Mouse (Mus musculus) adrenal gland, adult 8-10 months (tissue): Measurements from ENCODE around the gene Mrpl9. TPM values are rescaled to one million over a fixed set of nuclear protein-coding genes. Genes with fewer than 3 reads are reported as not detected.

ENCODE experiments used
- DNase-seq: peaks from one replicate; pipeline ENCODE4 v3.0.0; 2022
- total RNA-seq, 4 experiments: library from RNA; stranded (reverse); gene quantifications; 2 replicates each; pipeline ENCODE4 v1.2.4; 2022

Mrpl9 gene
- total RNA-seq: 10 to 100 TPM; 69.1 to 73.5 (median 71.4) TPM

DNA sequence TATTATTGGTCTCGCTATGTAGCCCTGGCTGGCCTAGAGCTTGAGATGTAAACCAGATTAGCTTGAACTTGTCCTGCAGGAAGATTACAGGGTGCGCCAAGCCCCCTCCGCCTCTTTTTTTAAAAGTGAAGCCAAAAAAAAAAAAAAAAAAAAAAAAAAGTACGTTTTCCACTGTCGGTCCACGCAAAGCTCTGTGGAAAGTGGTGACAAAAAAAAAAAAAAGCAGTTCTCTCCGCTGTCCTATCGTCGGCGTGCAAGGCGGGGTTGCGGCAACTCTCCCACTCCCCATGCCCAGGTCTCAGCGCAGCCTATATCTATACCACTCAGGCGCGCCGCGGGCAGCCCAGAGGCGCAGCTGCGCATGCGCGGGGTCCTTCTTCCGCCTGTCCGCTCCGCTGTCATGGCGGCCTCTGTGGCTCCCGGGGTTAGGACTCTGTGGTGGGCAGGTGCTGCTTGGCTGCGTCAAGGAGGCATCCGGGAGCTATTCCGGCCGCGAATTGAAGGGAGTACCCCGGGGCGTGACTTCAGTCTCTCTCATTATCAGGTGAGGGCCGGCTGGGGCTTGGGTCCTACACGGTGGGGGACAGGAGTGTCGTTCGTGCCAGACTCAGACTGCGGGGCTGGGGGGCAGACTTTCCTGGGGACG, at the start of gene Mrpl9:
Gene Mrpl9 (plus strand): TSS at position 368 of the 646 bp plus-strand sequence.
- peak; percentile 88 for DNase-seq

DNA sequence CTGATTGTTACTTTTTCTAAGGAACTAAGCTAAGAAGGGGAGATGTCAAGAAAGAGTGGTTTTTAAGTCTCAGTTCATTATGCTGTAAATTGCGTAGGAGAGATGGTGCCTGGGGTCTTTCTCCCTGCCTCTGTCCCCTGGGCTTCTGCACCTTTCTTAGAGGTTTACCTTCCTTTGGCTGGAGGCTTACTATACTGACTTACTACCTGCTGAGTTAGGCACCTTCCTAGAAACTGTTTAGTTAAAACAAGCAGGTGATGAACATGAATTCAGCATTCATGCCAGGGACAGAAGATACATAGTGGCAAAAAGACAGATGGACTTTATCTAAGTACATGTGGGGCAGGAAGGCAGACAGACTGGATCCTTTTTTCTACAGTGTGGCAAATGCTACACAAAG, 46.8 kb upstream of the Mrpl9 start:
- no peak for DNase-seq

DNA sequence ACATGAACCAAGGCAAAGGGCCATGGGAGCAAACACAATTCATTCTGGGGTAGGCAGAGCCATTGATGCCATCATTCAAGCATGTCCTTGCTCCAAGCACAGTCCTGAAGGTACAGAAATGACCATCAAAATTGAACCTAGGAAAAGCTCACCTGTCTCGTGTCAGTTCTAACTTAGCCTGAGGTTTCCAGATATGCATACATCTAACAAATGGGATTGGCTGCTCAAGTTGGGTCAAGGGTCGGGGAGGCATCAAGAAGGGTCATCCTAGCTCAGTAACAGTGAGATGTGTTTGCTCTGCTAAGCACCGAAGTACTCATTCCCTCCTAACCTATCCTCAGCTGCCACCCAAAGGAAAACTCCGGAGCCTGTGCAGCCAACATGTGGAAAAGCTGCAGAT, 46.3 kb upstream of the Mrpl9 start:
- DNase-seq: no peak

DNA sequence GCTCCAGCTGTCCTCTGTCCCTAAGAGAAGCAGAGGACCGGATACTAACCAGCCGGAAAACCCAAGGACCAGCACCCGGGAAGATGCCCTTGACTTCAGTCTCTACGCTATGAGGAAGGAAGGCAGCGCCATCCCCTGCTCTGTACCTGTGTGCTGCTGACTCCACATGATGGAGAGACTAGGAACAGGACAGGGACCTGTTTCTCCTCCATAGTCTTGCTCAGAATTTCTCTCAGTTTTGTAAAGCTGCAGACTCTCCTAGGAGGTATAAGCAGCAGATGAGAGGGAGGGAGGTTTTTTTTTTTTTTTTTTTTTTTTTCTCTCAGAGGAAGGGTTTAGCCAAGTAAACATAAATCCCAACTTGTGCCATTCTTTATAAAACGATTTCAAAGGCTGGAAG, 44.9 kb upstream of the Mrpl9 start, which contains the start of gene Lingo4:
Gene Lingo4 (plus strand): TSS at position 301 of the 400 bp plus-strand sequence.
- DNase-seq: no peak

DNA sequence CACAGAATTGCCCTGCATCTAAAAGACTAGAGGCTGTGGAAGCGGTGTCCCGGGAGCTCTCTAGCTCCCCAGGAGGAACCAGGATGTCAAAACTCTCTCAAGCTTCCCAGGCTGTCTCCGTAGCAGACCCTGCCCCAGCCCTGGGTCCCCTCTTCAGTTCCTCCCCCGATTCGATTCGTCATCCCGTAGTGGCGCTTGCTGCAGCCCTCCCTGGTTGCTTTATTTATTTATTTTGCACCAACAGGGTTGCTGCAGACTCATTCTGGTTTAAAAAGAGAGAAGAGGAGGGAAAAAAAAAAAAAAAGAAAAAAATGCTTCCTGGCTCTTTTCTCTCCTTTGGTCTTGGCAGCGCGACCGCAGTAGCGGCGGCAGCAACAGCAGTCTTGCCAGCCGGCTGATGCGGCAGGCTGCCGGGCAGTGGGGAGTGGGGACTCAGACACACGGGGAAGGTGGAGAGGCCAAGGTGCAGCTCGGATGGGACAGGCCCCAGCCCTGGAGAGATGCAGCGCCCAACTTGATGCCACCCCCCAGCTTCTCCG, 44.1 kb upstream of the Mrpl9 start:
- DNase-seq: no peak

DNA sequence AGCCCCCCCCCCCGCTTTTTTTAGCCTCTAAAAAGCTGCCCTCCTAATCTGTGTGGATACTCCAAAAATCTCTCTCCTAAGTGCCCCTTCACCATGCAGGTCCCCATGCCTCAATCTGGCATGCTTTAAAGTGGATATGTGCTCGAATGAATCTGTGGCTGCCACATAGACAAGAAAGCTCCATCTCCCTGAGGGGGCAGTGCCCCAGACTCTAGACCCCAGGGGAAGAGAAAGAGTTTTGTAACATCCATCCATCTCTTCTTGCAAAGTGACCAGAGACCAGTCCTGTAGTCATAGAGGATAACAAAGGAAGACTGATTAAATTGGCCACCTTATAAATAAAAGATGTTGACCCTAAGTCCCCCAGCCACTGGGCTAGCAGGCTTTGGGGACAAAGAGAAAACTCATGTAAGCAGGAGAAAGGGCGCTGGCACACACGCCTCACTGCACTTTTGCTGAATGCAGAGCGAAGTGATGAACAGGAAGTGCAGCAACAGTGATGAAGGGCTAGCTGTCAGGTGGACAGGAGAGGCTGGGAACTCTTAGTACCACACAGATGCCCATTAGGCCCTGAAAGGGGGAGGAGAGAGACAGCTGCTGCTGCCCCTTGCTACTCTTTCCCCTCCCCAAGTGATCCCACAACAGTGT, 43.3 kb upstream of the Mrpl9 start:
- DNase-seq: no peak

DNA sequence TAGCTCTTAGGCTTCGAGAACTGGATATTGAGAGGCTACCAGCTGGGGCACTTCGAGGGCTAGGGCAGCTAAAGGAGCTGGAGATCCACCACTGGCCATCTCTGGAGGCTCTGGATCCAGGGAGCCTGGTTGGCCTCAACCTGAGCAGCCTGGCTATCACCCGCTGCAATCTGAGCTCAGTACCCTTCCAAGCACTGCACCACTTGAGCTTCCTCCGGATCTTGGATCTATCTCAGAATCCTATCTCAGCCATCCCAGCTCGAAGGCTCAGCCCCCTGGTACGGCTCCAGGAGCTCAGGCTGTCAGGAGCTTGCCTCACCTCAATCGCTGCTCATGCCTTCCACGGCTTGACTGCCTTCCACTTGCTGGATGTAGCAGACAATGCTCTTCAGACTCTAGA, 40.7 kb upstream of the Mrpl9 start:
- DNase-seq: no peak

DNA sequence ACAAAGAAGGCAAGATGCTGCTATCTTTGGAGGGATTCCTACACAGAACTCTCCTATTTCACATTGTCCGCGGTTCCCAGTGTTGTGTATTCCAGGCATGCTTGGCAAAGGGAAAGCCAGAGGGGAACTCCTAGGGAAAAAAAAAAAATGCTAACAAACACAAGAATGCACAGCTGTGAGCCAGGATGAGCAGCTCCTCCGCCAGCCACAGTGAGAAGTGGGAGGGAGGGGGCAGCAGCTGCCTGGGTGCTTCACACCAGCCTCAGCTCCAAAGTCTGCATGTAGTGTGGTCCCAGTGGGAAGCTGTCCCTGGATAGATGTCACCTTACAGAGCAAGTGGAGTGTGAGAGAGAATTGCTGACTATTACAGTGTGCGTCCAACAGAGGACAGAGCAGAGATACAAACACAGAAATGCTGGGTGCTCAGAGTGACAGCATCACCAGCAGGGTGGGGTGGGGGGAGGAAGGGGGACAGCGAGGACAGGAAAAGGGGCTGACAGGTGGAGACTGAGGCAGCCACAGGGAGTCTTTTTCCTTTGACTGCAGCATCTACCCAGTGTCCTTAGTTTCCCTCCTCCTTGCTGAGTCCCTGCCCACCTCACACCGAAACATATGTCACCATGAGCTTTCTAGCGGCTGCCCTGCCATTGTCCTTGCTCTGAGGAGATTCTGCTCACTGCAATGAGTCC, 38.6 kb upstream of the Mrpl9 start:
- DNase-seq: no peak

DNA sequence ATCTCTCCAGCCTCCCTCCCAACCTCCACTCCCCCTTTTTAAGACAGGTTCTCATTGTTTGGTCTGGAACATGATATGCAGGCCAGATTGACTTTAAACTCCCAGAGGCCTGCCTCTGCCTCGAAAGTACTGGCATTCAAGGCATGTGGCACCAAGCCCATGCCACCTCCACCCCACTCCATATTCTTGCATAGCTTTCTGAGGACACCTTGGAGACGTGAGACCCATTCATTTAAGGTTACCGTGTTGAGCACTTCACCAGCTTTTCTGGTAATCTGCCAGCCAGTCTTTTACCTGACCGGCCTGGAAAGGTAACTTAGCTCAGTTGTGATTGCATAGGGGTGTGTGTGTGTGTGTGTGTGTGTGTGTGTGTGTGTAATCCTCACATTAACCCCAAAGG, 37.6 kb upstream of the Mrpl9 start:
- no peak for DNase-seq

DNA sequence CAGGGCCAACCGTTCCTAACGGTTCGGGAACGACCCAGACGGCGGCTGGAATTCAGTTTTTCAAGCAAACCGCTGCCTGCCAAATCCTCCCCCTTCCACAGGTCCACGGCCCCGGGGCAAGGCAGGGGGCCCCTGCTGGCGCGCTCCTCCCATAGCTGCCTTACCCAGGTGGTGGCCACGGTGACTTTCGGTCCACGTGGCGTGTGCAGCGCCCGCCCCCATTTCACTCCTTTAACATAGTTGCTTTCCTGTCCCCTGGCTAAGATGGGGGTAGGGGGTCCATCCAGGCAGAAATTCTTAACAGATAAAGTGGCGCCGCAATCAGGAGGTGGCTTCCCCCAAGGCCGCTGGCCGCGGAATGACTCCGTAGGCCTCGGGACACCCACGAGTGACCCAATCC, 30.6 kb upstream of the Mrpl9 start:
- DNase-seq: no peak

DNA sequence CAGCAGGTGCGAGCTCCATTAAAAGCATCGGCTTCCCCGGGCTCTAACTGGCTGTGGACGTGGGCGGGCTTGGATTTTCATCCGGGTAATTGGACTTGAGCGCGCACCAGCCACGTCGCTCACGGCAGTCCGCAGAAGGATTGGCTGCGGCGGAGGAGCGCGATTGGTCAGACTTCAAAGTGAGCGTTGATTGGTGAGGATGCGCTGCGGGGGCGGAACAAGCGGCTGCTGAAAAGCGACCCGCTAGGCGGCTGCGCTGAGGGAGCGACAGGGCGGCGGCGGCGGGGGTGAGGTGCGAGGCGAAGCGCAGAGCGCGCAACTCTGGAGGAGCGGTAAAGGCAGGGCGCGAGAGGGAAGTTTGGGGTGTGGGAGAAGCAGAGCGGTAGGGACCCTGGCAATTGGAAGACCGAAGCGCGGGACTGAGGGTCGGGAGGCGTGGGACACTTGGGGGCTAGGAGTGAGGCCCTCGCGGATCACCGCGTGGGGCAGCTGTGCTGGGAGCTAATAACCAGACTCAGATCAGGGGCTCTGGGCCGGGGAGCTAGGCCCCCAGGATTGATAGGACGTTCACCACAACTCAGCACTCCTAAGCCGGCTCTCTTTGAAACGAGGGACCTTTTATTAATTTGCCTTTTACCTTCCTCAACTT, 30.0 kb upstream of the Mrpl9 start, which contains the start of gene Tdrkh:
Gene Tdrkh (plus strand): TSS at position 243 of the 649 bp plus-strand sequence.
- peak; percentile 96 for DNase-seq

DNA sequence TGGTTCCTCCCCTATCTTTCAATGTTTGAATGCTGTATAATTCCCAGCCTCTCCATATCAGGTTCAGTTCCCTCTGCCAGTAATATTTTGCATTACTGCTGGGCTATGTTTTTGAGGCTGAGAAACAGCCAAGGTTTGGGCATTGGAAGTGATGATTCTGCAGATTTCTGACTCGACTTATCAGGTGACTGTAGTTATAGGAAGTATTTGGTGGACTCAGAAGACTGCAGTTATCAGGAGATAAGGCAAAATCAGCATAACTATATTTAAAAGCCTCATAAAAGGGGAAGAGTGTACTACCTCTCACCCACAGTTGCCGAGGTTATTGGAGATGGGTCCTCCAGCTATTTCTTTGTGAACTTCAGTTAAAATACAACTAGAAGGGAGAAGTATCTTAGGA, 12.1 kb upstream of the Mrpl9 start:
- DNase-seq: no peak

DNA sequence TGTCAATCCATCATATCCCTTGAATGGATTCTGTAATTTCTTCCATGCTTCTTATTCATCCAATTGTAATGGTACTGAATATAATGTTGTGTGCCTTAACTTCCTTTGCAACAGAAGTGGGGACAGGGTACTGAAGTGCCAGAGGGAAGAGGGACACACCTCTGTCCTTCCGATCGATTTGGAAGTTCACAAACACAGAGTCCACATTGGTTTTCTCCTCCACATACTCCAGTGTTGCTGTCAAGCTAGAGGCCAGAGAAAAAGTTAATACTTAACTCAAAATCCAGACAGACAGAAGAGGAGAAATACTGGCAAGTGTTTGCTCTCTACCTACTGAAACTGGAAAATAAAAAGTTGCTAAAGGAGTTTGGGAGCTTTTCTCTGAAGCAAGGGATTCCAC, 8.8 kb upstream of the Mrpl9 start:
- DNase-seq: no peak

DNA sequence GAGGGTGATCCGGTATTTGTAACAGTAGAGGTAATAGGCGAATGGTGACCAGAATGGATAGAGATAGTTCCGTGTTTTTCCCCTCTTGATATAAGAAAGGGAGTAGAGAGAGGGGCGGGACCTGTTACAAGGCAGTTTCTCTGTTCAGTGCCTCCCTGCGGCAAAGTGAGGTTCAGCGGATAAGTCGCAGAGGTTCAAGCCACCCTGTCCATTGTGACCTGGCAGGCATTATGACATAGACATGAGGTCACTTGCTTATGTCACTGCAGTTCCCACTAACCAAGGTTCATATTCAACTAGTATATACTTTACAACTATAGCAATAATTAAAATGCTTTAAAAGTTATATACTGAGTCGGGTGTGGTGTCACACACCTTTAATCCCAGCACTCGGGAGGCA, 6.7 kb upstream of the Mrpl9 start:
- DNase-seq: no peak

DNA sequence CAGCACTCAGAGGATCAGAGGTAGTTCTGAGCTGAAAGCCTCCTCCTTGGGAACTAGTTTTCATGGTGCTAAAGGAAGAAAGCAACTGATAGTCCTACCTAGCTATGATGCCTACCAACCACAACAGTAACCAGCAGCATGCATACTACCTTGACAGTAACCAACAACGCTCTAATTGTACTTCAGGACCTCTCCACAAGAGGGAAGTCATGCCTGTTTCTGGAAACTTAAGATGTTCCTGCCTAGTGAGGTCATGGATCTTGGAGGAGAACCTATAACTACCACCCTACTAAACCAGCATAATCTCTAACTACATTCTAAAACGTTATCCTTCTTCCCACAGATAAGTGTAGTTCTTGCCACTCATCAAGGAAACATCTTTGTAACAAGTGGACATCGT, 1.9 kb upstream of the Mrpl9 start:
- no peak for DNase-seq

DNA sequence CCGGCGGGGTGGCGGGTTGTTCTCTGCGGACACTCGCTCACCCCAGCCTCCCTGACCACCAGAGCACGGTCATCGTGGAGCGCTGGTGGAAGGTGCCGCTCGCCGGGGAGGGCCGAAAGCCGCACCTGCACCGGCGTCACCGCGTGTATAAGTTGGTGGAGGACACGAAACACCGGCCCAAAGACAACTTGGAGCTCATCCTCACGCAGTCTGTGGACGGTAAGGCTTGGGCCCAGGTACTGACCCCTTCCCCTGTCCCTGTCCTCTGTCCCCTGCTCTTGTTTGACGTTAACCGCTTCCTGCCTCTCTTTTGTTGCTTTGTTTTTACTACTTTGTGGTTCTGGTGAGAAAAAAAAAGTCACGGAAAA, 463 bp downstream of the Mrpl9 start, which contains the start of gene Oaz3:
Gene Oaz3 (minus strand): TSS at position 319 of the 368 bp plus-strand sequence.
- no peak for DNase-seq

DNA sequence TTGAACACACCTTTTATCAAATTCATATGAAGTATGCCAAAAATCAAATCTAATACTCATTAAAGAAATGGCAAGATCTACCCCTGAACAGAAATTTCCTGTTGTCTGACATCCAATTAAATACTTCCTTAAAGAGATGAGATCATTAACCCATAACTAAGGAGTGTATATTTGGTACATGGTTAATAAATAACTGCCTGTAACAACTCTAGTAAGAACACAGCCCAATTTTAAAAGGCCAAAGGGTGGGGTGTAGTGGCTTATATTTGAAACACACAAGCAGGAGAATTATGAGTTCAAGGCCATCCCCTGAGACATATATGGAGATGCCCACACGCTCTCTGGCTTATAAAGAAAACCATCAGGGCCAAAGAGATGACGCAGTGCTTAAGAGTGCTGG, 6.3 kb downstream of the Mrpl9 start:
- DNase-seq: no peak

DNA sequence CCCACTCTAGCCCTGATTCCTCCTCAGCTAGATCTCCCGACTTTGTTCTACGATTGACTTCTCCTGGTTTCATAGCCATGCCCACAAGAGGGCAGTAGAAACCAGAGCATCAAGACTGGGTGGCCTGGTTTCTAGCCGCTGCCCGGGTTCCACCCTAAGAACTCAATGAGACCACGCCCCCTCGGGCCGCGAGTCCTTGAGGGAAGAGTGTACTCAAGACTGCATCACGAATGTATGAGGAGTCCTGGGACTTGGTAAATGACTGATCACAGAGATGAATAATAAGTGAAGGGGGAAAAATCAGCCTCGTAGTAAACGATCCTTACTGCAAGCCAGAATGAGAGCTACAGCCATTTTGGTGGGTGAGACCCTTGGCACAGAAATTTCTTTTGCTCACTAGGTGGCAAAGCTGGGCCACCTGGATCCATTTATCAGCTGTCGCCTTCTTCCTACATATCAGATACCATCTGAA, 13.4 kb downstream of the Mrpl9 start:
- peak; percentile 78 for DNase-seq

DNA sequence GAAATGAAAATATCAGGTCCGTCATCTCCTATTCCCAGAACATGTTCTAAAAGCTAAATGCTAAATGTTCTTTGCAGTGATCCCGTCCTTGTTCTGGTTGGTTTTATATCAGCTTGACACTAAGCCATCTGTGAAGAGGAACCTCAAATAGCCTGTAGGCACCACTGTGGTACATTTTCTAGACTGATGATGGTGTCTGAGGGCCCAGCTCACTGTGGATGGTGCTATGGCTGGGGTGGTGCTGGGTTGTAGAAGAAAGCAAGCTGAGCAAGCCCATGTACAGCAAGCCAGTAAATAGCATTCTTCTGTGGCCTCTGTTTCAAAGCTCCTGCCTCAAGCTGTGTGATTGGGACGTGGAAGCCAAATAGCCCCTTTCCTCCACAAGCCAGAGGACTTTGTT, 13.9 kb downstream of the Mrpl9 start:
- DNase-seq: no peak

DNA sequence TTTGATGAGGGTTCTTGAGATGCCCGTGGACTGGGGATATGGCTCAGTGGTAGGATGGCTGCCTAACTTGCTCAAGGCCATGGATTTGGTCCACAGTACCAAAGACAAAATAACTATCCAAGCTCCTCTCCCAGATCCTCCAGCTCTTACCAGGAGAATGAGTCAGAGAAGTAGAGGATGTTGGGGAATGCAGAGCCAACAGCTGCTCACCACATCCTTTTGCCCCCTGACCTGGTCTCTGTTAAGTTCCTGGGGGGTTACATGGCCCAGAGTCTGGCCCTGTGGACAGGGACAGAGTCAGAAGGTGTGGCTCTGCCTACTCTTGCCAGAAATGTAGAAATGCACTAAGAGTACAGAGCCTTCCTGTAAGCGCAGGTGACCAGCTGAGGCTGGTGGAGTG, 16.7 kb downstream of the Mrpl9 start:
- no peak for DNase-seq

DNA sequence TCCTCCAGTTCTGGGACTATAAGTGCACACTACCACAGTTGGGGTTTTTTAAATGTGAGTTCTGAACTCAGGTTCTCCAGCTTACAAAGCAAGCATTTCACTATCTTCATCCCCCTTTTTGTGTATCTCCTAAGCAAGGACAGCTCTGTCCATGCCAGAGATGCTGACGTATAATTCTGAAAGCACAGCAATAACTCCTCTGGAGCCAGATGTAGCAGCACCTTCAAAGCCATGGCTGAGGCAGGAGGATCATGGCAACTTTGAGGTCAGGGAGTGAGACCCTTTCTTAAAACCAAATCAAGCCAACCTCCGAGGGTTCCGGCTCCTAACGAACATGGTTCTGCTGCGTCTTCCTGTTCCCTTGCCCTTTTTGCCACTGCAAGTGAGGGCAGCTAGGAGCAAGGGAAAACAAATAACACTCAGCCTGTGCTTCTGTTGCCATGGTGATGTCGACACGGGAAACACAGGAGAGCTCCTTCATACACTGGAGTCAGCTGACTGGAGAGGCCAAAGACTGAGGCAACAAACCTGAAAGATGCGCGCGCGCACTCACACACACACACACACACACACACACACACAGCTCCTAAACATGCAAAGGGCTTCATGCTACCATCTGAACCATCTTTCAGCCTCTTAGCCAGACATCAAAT, 20.9 kb downstream of the Mrpl9 start:
- no peak for DNase-seq
